Mouse (Mus musculus) megakaryocyte progenitor cell, adult 5-6 weeks (primary cell): ENCODE data around the gene Tprkb. TPM values are rescaled to one million over a fixed set of nuclear protein-coding genes. Genes with fewer than 3 reads are reported as not detected.
"Not testable (repeated sequence)": the region's sequence is repeated elsewhere in the genome, so short reads cannot be mapped to it uniquely, and the experiment has no call there.

Experiments used
- ATAC-seq: replicated peaks from 2 replicates; pipeline ENCODE4 v1.8.0; 2016; ENCODE audit warnings: mild to moderate bottlenecking, moderate TSS enrichment, inconsistent platforms; ENCODE audit not compliant: poor library complexity
- total RNA-seq, 2 experiments: library from RNA; stranded (forward) in 1 of 2; stranded (reverse) in 1 of 2; fragments of 157-497, 149-512 nt in 1 of 2; fragments of 200-1000 nt in 1 of 2; gene quantifications; 2 replicates each; pipeline versions ENCODE4 v1.2.3 to v1.2.4; 2015 to 2017

Tprkb gene
- total RNA-seq, 2 experiments from 2014 or later = 25.4 to 32.1 TPM

- ATAC-seq = no peak
Observed at GRCm38 (mm10) chr6:85972699-85973098, 61.0 kb downstream of the Tprkb start.

GRCm38 (mm10) chr6:85973336-85973735 lies 61.7 kb downstream of the Tprkb start:
- ATAC-seq = no peak

- ATAC-seq = peak; percentile 61
Observed at GRCm38 (mm10) chr6:85974941-85975617, 63.4 kb downstream of the Tprkb start.

- ATAC-seq = no peak
Observed at GRCm38 (mm10) chr6:85975761-85976160, 64.1 kb downstream of the Tprkb start.

- ATAC-seq = no peak
Observed at GRCm38 (mm10) chr6:85976242-85976641, 64.6 kb downstream of the Tprkb start.

GRCm38 (mm10) chr6:85978736-85979135 lies 67.1 kb downstream of the Tprkb start:
- not testable (repeated sequence) for ATAC-seq

Other genes starting within 250 kb of the Tprkb start
- not detected in 2 replicates for gene Nat8f7, start 198.7 kb upstream of the Tprkb start, total RNA-seq (2015)
- gene Nat8f7, start 198.7 kb upstream of the Tprkb start, total RNA-seq (2017) = not detected in 2 replicates
- not detected in 2 replicates for gene Nat8f3, start 146.1 kb upstream of the Tprkb start, total RNA-seq (2015)
- not detected in 2 replicates for gene Nat8f3, start 146.1 kb upstream of the Tprkb start, total RNA-seq (2017)
- gene Nat8f6, start 90.9 kb upstream of the Tprkb start, total RNA-seq (2015) = not detected in 2 replicates
- gene Nat8f6, start 90.9 kb upstream of the Tprkb start, total RNA-seq (2017) = not detected in 2 replicates
- gene Nat8f5, start 90.9 kb upstream of the Tprkb start, total RNA-seq (2015) = not detected in 2 replicates
- gene Nat8f5, start 90.9 kb upstream of the Tprkb start, total RNA-seq (2017) = not detected in 2 replicates
- gene Nat8, start 79.8 kb upstream of the Tprkb start, total RNA-seq (2015) = not detected in 2 replicates
- not detected in 2 replicates for gene Nat8, start 79.8 kb upstream of the Tprkb start, total RNA-seq (2017)
- gene Nat8f2, start 42.7 kb upstream of the Tprkb start, total RNA-seq (2015) = not detected in 2 replicates
- gene Nat8f2, start 42.7 kb upstream of the Tprkb start, total RNA-seq (2017) = not detected in 2 replicates
- 0.05 and 0.27 TPM in 2 replicates for gene Nat8f4, start 7.0 kb upstream of the Tprkb start, total RNA-seq (2015)
- 0.62 and 1.8 TPM in 2 replicates for gene Nat8f4, start 7.0 kb upstream of the Tprkb start, total RNA-seq (2017)
- 4.8 and 5.0 TPM in 2 replicates for gene Nat8f1, start 3.8 kb downstream of the Tprkb start, total RNA-seq (2015)
- 2.4 and 5.7 TPM in 2 replicates for gene Nat8f1, start 3.8 kb downstream of the Tprkb start, total RNA-seq (2017)
- gene Dusp11, start 49.8 kb downstream of the Tprkb start, total RNA-seq (2015) = 61.4 and 64.5 TPM in 2 replicates
- gene Dusp11, start 49.8 kb downstream of the Tprkb start, total RNA-seq (2017) = 36.7 and 38.0 TPM in 2 replicates
- gene Figla, start 104.3 kb downstream of the Tprkb start, total RNA-seq (2015) = not detected in 2 replicates
- not detected in 2 replicates for gene Figla, start 104.3 kb downstream of the Tprkb start, total RNA-seq (2017)
- 2.5 and 4.6 TPM in 2 replicates for gene Add2, start 116.8 kb downstream of the Tprkb start, total RNA-seq (2015)
- gene Add2, start 116.8 kb downstream of the Tprkb start, total RNA-seq (2017) = 6.7 and 8.0 TPM in 2 replicates